Mouse (Mus musculus) stomach, embryonic 14.5 days (tissue): ENCODE results near the gene Pou3f4. TPM values are rescaled to one million over a fixed set of nuclear protein-coding genes. Genes with fewer than 3 reads are reported as not detected.
"Not testable (repeated sequence)": the region's sequence is repeated elsewhere in the genome, so short reads cannot be mapped to it uniquely, and the experiment has no call there.

Experiments
- ATAC-seq: fragments of 200-750 bp; cut with Nextera tagmentation; 2 replicates; pipeline ENCODE4 v1.8.0; 2017; ENCODE audit warnings: low read depth, moderate TSS enrichment; ENCODE audit not compliant: insufficient number of reproducible peaks, insufficient read depth, low FRiP score
- H3K27ac ChIP-seq: fragments of 300-500 bp; sonication (generic); 2 replicates; pipeline ENCODE4 v1.5.1; 2014; ENCODE audit warnings: mild to moderate bottlenecking, low read length, moderate library complexity, mixed read lengths
- H3K27me3 ChIP-seq: fragments of 300-500 bp; sonication (generic); 2 replicates; pipeline ENCODE4 v1.6.1; 2014; ENCODE audit warnings: low read length, control low read depth, mixed read lengths; ENCODE audit not compliant: control insufficient read depth, insufficient read depth
- H3K36me3 ChIP-seq: fragments of 300-500 bp; sonication (generic); 2 replicates; pipeline ENCODE4 v1.6.1; 2014; ENCODE audit warnings: mild to moderate bottlenecking, control low read depth, low read length, moderate library complexity, mixed read lengths; ENCODE audit not compliant: control insufficient read depth, insufficient read depth
- H3K4me1 ChIP-seq: fragments of 300-500 bp; sonication (generic); 2 replicates; pipeline ENCODE4 v1.6.1; 2014; ENCODE audit warnings: low read length, control low read depth, mixed read lengths; ENCODE audit not compliant: control insufficient read depth, insufficient read depth
- H3K4me2 ChIP-seq: fragments of 300-500 bp; sonication (generic); replicated peaks from 2 replicates; pipeline ENCODE4 v1.6.1; 2014; ENCODE audit warnings: low read depth, low read length, control low read depth
- H3K4me3 ChIP-seq: fragments of 300-500 bp; sonication (generic); 2 replicates; pipeline ENCODE4 v1.5.1; 2014; ENCODE audit warnings: low read depth, low read length, control low read depth
- H3K9ac ChIP-seq: fragments of 300-500 bp; sonication (generic); replicated peaks from 2 replicates; pipeline ENCODE4 v1.6.1; 2014; ENCODE audit warnings: low read depth, mild to moderate bottlenecking, control low read depth, low read length, moderate library complexity, mixed read lengths
- H3K9me3 ChIP-seq: fragments of 300-500 bp; sonication (generic); 2 replicates; pipeline ENCODE4 v1.6.1; 2016; ENCODE audit warnings: low read depth, low read length, control low read depth; ENCODE audit not compliant: control insufficient read depth
- WGBS: fragments of 180-500 bp; shearing (Covaris S2); extraction: QIAGEN DNeasy Blood & Tissue Kit; methylation state at CpG from one replicate; pipeline ENCODE4 v1.1.7; 2014; 5-methylcytosine and 5-hydroxymethylcytosine counted together
- polyA plus RNA-seq: library from polyadenylated mRNA; unstranded; fragments of >200 nt; fragmentation: Nextera tagmentation; extraction: Ambion mirVana; gene quantifications from 2 replicates; pipeline ENCODE4 v1.2.1, GENCODE M21; 2014

Pou3f4 gene
- polyA plus RNA-seq, result 0.17 and 0.25 TPM in 2 replicates

- Histone ChIP-seq H3K27me3 (no peaks in the 10 kb centered on the region), H3K9me3 (no peaks in the 10 kb centered on the region), H3K4me1 (no peaks in the 10 kb centered on the region), H3K4me3 (peak within 1 kb of the TSS; percentile 34), H3K36me3 (no peaks in the 10 kb centered on the region), H3K27ac (no peak within 1 kb of the TSS), H3K9ac (no peak within 1 kb of the TSS), H3K4me2 (peak within 1 kb of the TSS; percentile 67)
- ATAC-seq, result peak; percentile 88; the same call in 1 of the 2 replicates
- 24% methylated on average over 20 of the region's 20 CpGs for WGBS
Observed at GRCm38 (mm10) chrX:110814151-110814571, at the start of gene Pou3f4. TSS of gene Pou3f4 (plus strand) at chrX:110814280.

GRCm38 (mm10) chrX:110765939-110766338 lies 48.1 kb upstream of the Pou3f4 start:
- Histone ChIP-seq H3K9me3 (no peaks in the 10 kb centered on the region), H3K27me3 (no peaks in the 10 kb centered on the region), H3K9ac (no peak overlapping the region), H3K4me1 (no peaks in the 10 kb centered on the region), H3K36me3 (no peaks in the 10 kb centered on the region), H3K4me3 (no peak overlapping the region), H3K4me2 (no peak overlapping the region), H3K27ac (no peak overlapping the region)
- ATAC-seq, result no peak
- 63% methylated on average over 1 of the region's 1 CpGs for WGBS

- not testable (repeated sequence) for H3K4me2 ChIP-seq, H3K4me3 ChIP-seq, H3K36me3 ChIP-seq, H3K4me1 ChIP-seq, H3K27ac ChIP-seq, H3K9ac ChIP-seq, H3K9me3 ChIP-seq, H3K27me3 ChIP-seq, ATAC-seq
Observed at GRCm38 (mm10) chrX:110774807-110775206, 39.3 kb upstream of the Pou3f4 start.

GRCm38 (mm10) chrX:110802502-110802901 lies 11.6 kb upstream of the Pou3f4 start:
- no peak overlapping the region for H3K27ac ChIP-seq
- no peaks in the 10 kb centered on the region for H3K27me3 ChIP-seq
- H3K9me3 ChIP-seq, result no peaks in the 10 kb centered on the region
- no peak overlapping the region for H3K4me3 ChIP-seq
- WGBS, result 47% methylated on average over 2 of the region's 2 CpGs
- no peak for ATAC-seq
- H3K9ac ChIP-seq, result no peak overlapping the region
- H3K36me3 ChIP-seq, result no peaks in the 10 kb centered on the region
- H3K4me1 ChIP-seq, result no peaks in the 10 kb centered on the region
- no peak overlapping the region for H3K4me2 ChIP-seq

GRCm38 (mm10) chrX:110810001-110810578 lies 4.0 kb upstream of the Pou3f4 start:
- no peak for ATAC-seq
- H3K27me3 ChIP-seq, result no peaks in the 10 kb centered on the region
- H3K9me3 ChIP-seq, result no peaks in the 10 kb centered on the region
- no peak overlapping the region for H3K4me2 ChIP-seq
- 48% methylated on average over 4 of the region's 4 CpGs for WGBS
- H3K4me1 ChIP-seq, result no peaks in the 10 kb centered on the region
- no peaks in the 10 kb centered on the region for H3K36me3 ChIP-seq
- no peak overlapping the region for H3K9ac ChIP-seq
- H3K27ac ChIP-seq, result no peak overlapping the region
- no peak overlapping the region for H3K4me3 ChIP-seq

- H3K36me3 ChIP-seq, result no peaks in the 10 kb centered on the region
- H3K4me3 ChIP-seq, result no peak overlapping the region
- H3K27ac ChIP-seq, result no peak overlapping the region
- ATAC-seq, result no peak
- H3K27me3 ChIP-seq, result no peaks in the 10 kb centered on the region
- H3K9me3 ChIP-seq, result no peaks in the 10 kb centered on the region
- H3K4me2 ChIP-seq, result no peak overlapping the region
- WGBS, result 61% methylated on average over 5 of the region's 5 CpGs
- no peak overlapping the region for H3K9ac ChIP-seq
- no peaks in the 10 kb centered on the region for H3K4me1 ChIP-seq
Observed at GRCm38 (mm10) chrX:110810753-110811506, 3.1 kb upstream of the Pou3f4 start.

- no peak overlapping the region for H3K4me3 ChIP-seq
- no peak overlapping the region for H3K9ac ChIP-seq
- H3K36me3 ChIP-seq, result no peaks in the 10 kb centered on the region
- H3K4me2 ChIP-seq, result no peak overlapping the region
- WGBS, result 25% methylated on average over 5 of the region's 5 CpGs
- H3K27me3 ChIP-seq, result no peaks in the 10 kb centered on the region
- H3K27ac ChIP-seq, result no peak overlapping the region
- no peaks in the 10 kb centered on the region for H3K4me1 ChIP-seq
- no peak for ATAC-seq
- H3K9me3 ChIP-seq, result no peaks in the 10 kb centered on the region
Observed at GRCm38 (mm10) chrX:110812071-110812470, 2.0 kb upstream of the Pou3f4 start.

GRCm38 (mm10) chrX:110813401-110813800 lies 679 bp upstream of the Pou3f4 start:
- Histone ChIP-seq H3K4me1 (no peaks in the 10 kb centered on the region), H3K27me3 (no peaks in the 10 kb centered on the region), H3K27ac (no peak overlapping the region), H3K9ac (no peak overlapping the region), H3K4me3 (no peak overlapping the region), H3K4me2 (no peak overlapping the region), H3K36me3 (no peaks in the 10 kb centered on the region), H3K9me3 (no peaks in the 10 kb centered on the region)
- ATAC-seq, result no peak
- WGBS, result 22% methylated on average over 5 of the region's 5 CpGs
